ENCODE assay signal across 9 mouse cellular contexts in the genomic region with DNA sequence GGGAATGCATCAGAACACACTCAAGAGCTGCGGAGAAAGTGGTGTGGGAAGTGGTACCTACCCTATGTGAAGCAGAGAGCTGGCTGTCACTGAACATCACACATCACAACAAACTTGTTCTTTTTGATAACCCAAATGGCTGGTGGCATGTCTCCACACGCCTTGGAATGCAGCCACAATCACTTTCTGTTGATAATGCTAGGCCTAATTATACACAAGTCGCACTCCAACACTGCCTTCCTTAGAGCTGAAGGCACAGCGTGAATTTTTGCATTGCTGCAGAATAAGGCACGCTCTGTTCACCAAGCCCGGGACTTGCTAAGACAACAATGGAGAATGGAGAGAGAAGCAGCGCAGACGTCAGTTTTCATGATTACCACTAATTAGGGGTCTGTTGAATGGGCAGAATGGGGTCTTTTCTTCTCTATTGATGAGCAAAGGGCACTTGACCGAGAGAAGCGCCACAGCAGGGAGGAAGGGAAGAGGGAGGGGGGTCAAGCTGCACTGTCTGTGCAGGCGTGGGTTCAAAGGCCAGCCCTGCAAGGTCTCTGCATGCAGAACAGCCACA.
DNase-seq lines count a peak whose midpoint lies in the region; ATAC-seq lines count a peak whose summit lies in the region.
"Had no signal": no experiment of that assay in that cellular context is flagged by ENCODE, and none has a peak within 500 bp of the region (broad histone marks: within the 10 kb centered on the region; RNA-seq: fewer than 3 reads in every experiment).

No protein-coding gene starts in this region.

- H3K9me3 ChIP-seq in lung, embryonic 15.5 days = no peaks in the 10 kb centered on the region
- no peaks in the 10 kb centered on the region for H3K9me3 ChIP-seq in midbrain, embryonic 14.5 days (ENCODE audit: control insufficient read depth, low read length)

- no peaks in the 10 kb centered on the region for H3K27me3 ChIP-seq in lung, embryonic 15.5 days
- no peaks in the 10 kb centered on the region for H3K27me3 ChIP-seq in midbrain, embryonic 14.5 days (ENCODE audit: control insufficient read depth, insufficient read depth, low read length)
- H3K27me3 ChIP-seq: megakaryocyte, embryonic 14.5 days had no signal

- no peak for ATAC-seq in lung, embryonic 15.5 days (ENCODE audit: borderline replicate concordance, extremely low read depth, low FRiP score, low TSS enrichment)
- peak; percentile 40; the same call in 1 of the 2 replicates for ATAC-seq in midbrain, embryonic 14.5 days (ENCODE audit: low FRiP score, low TSS enrichment)

- peak overlapping the region; percentile 11; the same call in 1 of the 2 replicates for H3K27ac ChIP-seq in lung, embryonic 15.5 days
- H3K27ac ChIP-seq in midbrain, embryonic 14.5 days (replicated peaks; ENCODE audit: low read depth, low read length) = no peak overlapping the region

- H3K4me3 ChIP-seq in lung, embryonic 15.5 days = no peak overlapping the region
- H3K4me3 ChIP-seq in midbrain, embryonic 14.5 days (replicated peaks; ENCODE audit: low read depth, low read length) = no peak overlapping the region
- H3K4me3 ChIP-seq: megakaryocyte, embryonic 14.5 days had no signal

- no peak overlapping the region for H3K4me2 ChIP-seq in lung, embryonic 15.5 days
- H3K4me2 ChIP-seq in midbrain, embryonic 14.5 days (ENCODE audit: low read length) = no peak overlapping the region

- peaks cover 43% of the 10 kb centered on the region for H3K4me1 ChIP-seq in lung, embryonic 15.5 days
- 0 out of 2 replicates have a peak, but pooled peaks cover 3% of the 10 kb centered on the region for H3K4me1 ChIP-seq in midbrain, embryonic 14.5 days (ENCODE audit: control insufficient read depth, insufficient read depth, low read length)
- H3K4me1 ChIP-seq: megakaryocyte, embryonic 14.5 days had no signal

- WGBS in lung, embryonic 15.5 days = 42% methylated on average over 11 of the region's 11 CpGs
- 17% methylated on average over 11 of the region's 11 CpGs for WGBS in midbrain, embryonic 14.5 days

- H3K36me3 ChIP-seq in lung, embryonic 15.5 days = no peaks in the 10 kb centered on the region
- no peaks in the 10 kb centered on the region for H3K36me3 ChIP-seq in midbrain, embryonic 14.5 days (ENCODE audit: control insufficient read depth, insufficient read depth, low read length)

- no peak for DNase-seq in lung, adult 18-20 months
- DNase-seq in frontal cortex, postnatal 25 days (ENCODE audit: low spot score in 2 of 2) = peak; percentile 33 to 36
- peak; percentile 46 for DNase-seq in layer of hippocampus, adult 9-10 months (ENCODE audit: low spot score)
- peak; percentile 69 for DNase-seq in midbrain, embryonic 14.5 days
- DNase-seq in T-cell, adult 2 months (ENCODE audit: low spot score) = no peak
- no peak for DNase-seq in gastrocnemius, postnatal 10 days
- DNase-seq in urinary bladder, postnatal 4 days (ENCODE audit: low spot score in 2 of 2) = no peak

- H3K9ac ChIP-seq in lung, embryonic 15.5 days = no peak overlapping the region
- H3K9ac ChIP-seq in midbrain, embryonic 14.5 days (replicated peaks; ENCODE audit: low read length) = no peak overlapping the region

Comparison
In these comparisons a context has a peak if more than half of its experiments do, and no peak if none do; other contexts are left out.
1. DNase-seq: peak in frontal cortex, postnatal 25 days (2 of 2), layer of hippocampus, adult 9-10 months (single experiment) and midbrain, embryonic 14.5 days (single experiment); none in lung, adult 18-20 months (0 of 2), T-cell, adult 2 months (single experiment), gastrocnemius, postnatal 10 days (single experiment) and urinary bladder, postnatal 4 days (0 of 2).